Comparison of ENCODE assay signal across 35 mouse cellular contexts in the genomic region with DNA sequence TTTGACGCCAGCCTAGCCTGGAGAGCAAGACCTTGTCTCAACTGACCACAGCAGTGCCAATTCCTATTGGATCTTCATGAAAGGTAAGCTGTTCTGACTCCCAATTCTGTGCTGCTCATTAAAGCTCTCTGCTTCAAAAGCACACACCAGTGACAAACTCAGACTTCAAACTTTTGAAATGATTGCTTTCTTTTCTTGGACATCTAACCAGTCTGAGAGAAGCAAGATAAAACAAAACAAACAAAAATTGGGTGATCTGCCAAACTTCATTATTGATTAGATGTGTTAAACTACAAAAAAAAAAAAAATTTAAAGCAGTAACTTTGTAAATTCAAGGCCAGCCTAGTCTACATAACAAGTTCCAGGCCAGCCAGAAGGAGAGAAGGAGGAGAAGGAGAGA.
"Had no signal": no experiment of that assay in that cellular context is flagged by ENCODE, and none has a peak within 500 bp of the region (broad histone marks: within the 10 kb centered on the region; RNA-seq: fewer than 3 reads in every experiment).

No protein-coding gene starts in this region.

- H3K9ac ChIP-seq: heart, embryonic 12.5 days; heart, embryonic 13.5 days; heart, embryonic 15.5 days; hindbrain, embryonic 12.5 days; hindbrain, embryonic 13.5 days; hindbrain, embryonic 14.5 days; hindbrain, embryonic 15.5 days; intestine, embryonic 15.5 days; kidney, embryonic 15.5 days had no signal

- ATAC-seq: hindbrain, embryonic 16.5 days; hindbrain, postnatal 0 days; inflammation-experienced regulatory T-cells, adult 6 months; intestine, embryonic 15.5 days; intestine, embryonic 16.5 days; intestine, postnatal 0 days had no signal

- H3K27ac ChIP-seq: heart, embryonic 10.5 days; heart, embryonic 13.5 days; heart, embryonic 15.5 days; hindbrain, embryonic 10.5 days; hindbrain, embryonic 12.5 days; hindbrain, embryonic 13.5 days; hindbrain, embryonic 14.5 days; hindbrain, embryonic 15.5 days; hindbrain, postnatal 0 days; intestine, embryonic 15.5 days; kidney, embryonic 15.5 days; kidney, postnatal 0 days; layer of hippocampus, adult 2 months had no signal

- H3K27me3 ChIP-seq: heart, embryonic 12.5 days; heart, embryonic 13.5 days; heart, embryonic 15.5 days; hindbrain, embryonic 12.5 days; hindbrain, embryonic 13.5 days; hindbrain, embryonic 15.5 days; intestine, embryonic 15.5 days; kidney, embryonic 15.5 days had no signal

- H3K36me3 ChIP-seq: heart, embryonic 10.5 days; heart, embryonic 12.5 days; heart, embryonic 13.5 days; heart, embryonic 15.5 days; hindbrain, embryonic 10.5 days; hindbrain, embryonic 12.5 days; hindbrain, embryonic 13.5 days; hindbrain, embryonic 15.5 days; intestine, embryonic 15.5 days; kidney, embryonic 15.5 days had no signal

- H3K4me3 ChIP-seq: heart, embryonic 10.5 days; heart, embryonic 12.5 days; heart, embryonic 13.5 days; heart, embryonic 15.5 days; hindbrain, embryonic 10.5 days; hindbrain, embryonic 12.5 days; hindbrain, embryonic 13.5 days; hindbrain, embryonic 15.5 days; intestine, embryonic 15.5 days; kidney, embryonic 15.5 days; layer of hippocampus, adult 2 months had no signal

- DNase-seq: heart, postnatal 10 days; heart, postnatal 14 days; heart, postnatal 36 days; heart, postnatal 4 days; kidney, adult 11 months; kidney, adult 18-20 months; kidney, adult 2 months; kidney, adult 8-10 months; kidney, adult 9 months; kidney, postnatal 10 days; kidney, postnatal 14 days; kidney, postnatal 25 days; kidney, postnatal 36 days; kidney, postnatal 4 days; layer of hippocampus, adult 9-11 months; layer of hippocampus, postnatal 36 days had no signal

- H3K4me2 ChIP-seq: heart, embryonic 11.5 days; heart, embryonic 12.5 days; heart, embryonic 13.5 days; heart, embryonic 15.5 days; hindbrain, embryonic 12.5 days; hindbrain, embryonic 13.5 days; hindbrain, embryonic 14.5 days; hindbrain, embryonic 15.5 days; intestine, embryonic 15.5 days; kidney, embryonic 15.5 days had no signal

- H3K9me3 ChIP-seq: heart, embryonic 10.5 days; heart, embryonic 12.5 days; heart, embryonic 13.5 days; heart, embryonic 15.5 days; hindbrain, embryonic 10.5 days; hindbrain, embryonic 12.5 days; hindbrain, embryonic 13.5 days; hindbrain, embryonic 15.5 days; intestine, embryonic 15.5 days; kidney, embryonic 15.5 days had no signal
